Mouse (Mus musculus): ENCODE results near the gene Ints4. TPM values are rescaled to one million over a fixed set of nuclear protein-coding genes. Genes with fewer than 3 reads are reported as not detected.

Ints4 gene
- polyA plus RNA-seq, 1 experiment from 2014 or later: 70.7 TPM

DNA sequence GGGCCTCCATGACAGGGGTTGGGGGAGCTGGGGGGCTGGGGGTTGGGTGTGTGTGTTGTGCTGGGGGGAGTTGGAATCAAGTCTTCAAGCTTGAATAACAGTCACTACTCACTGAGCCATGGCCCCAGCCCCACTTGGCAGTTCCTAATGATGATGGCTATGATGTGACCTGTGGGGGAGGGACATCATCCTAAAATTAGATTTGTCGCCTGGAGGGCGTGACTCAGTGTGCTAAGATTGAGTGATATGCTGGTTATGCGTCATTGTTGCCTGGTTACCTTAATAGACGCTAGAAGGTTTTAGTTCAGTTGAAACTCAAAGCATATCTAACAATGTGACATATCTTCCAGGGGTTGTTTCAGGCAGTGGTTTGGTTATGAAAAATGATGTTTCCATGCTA lies 11.7 kb downstream of the Ints4 start:
- H3K9me3 ChIP-seq (ENCODE audit: control insufficient read depth, low read length): no peaks in the 10 kb centered on the region
- H3K27me3 ChIP-seq (ENCODE audit: control insufficient read depth, insufficient read depth, low read length): no peaks in the 10 kb centered on the region
- no peak overlapping the region for H3K9ac ChIP-seq (ENCODE audit: low read length)
- 96% methylated on average over 4 of the region's 4 CpGs for WGBS
- H3K4me2 ChIP-seq (ENCODE audit: low read depth, severe bottlenecking): no peak overlapping the region
- H3K27ac ChIP-seq (replicated peaks; ENCODE audit: low read depth, low read length): no peak overlapping the region
- DNase-seq (ENCODE audit: low spot score) (no peak), ATAC-seq (ENCODE audit: insufficient number of reproducible peaks, low FRiP score, low TSS enrichment, low read depth) (no peak)
- no peaks in the 10 kb centered on the region for H3K4me1 ChIP-seq (ENCODE audit: control insufficient read depth, insufficient read depth, low read length)
- H3K36me3 ChIP-seq (ENCODE audit: control insufficient read depth, insufficient read depth, low read length): peaks cover 2% of the 10 kb centered on the region; the same call in 1 of the 2 replicates
- H3K4me3 ChIP-seq (ENCODE audit: low read depth, low read length): no peak overlapping the region

DNA sequence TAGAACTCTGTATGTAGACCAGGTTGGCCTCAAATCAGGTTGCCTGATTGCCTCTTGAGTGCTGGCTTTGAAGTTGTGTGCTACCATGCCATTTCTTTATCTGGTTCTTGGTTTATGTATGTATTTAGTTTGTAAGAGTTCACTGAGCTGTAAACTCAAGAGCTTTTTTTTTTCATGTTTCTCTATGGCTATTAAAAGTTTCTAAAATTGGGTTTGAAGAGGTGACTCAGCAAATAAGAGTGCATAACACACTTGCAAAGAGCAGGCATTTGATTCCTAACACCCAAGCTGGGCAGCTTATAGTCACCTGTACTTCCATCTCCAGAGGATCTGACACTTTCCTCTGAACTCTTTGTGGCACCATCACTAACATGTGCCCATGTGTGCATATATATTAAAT lies 14.3 kb downstream of the Ints4 start:
- Histone ChIP-seq H3K4me3 (ENCODE audit: low read depth, low read length) (no peak overlapping the region), H3K4me2 (ENCODE audit: low read depth, severe bottlenecking) (no peak overlapping the region)

DNA sequence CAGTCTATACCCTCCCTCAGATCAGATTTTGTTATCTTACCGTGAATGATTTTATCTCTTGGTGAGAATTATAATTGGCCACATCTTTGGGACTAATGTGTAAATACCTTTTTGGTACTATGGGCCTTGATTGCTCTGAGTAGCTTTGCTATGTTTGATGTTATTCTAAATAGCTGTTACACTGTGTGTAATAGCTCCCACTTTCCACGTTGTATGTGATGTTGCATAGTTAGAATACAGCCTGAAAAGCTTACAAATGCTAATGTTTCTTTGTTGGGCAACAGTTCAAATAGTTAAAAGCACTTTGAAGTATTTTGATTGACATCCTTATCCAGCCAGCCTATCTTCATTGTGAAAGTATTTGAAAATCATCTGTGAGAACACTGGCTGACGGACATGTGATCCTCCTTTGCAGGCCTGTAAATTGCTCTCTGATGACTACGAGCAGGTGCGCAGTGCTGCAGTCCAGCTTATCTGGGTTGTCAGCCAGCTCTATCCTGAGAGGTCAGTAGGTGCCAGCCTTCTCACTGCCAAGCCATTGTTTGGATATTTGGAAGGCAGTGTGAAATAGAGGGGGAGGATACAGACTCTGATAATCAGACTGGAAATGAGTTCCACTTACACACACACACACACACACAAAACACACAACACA lies 19.9 kb downstream of the Ints4 start:
- Histone ChIP-seq H3K36me3 (ENCODE audit: control insufficient read depth, insufficient read depth, low read length) (peaks cover 2% of the 10 kb centered on the region; the same call in 1 of the 2 replicates), H3K4me1 (ENCODE audit: control insufficient read depth, insufficient read depth, low read length) (no peaks in the 10 kb centered on the region), H3K4me3 (ENCODE audit: low read depth, low read length) (no peak overlapping the region), H3K27me3 (ENCODE audit: control insufficient read depth, insufficient read depth, low read length) (no peaks in the 10 kb centered on the region), H3K9me3 (ENCODE audit: control insufficient read depth, low read length) (no peaks in the 10 kb centered on the region), H3K4me2 (ENCODE audit: low read depth, severe bottlenecking) (no peak overlapping the region), H3K27ac (replicated peaks; ENCODE audit: low read depth, low read length) (no peak overlapping the region), H3K9ac (ENCODE audit: low read length) (no peak overlapping the region)
- DNase-seq (ENCODE audit: low spot score): no peak
- WGBS: 90% methylated on average over 5 of the region's 5 CpGs
- no peak for ATAC-seq (ENCODE audit: insufficient number of reproducible peaks, low FRiP score, low TSS enrichment, low read depth)

More for the DNA sequence above, 14.3 kb downstream of the Ints4 start:
- peaks cover 2% of the 10 kb centered on the region; the same call in 1 of the 2 replicates for H3K36me3 ChIP-seq (ENCODE audit: control insufficient read depth, insufficient read depth, low read length)
- no peaks in the 10 kb centered on the region for H3K4me1 ChIP-seq (ENCODE audit: control insufficient read depth, insufficient read depth, low read length)
- H3K9me3 ChIP-seq (ENCODE audit: control insufficient read depth, low read length): no peaks in the 10 kb centered on the region
- no peak for DNase-seq (ENCODE audit: low spot score)
- ATAC-seq (ENCODE audit: insufficient number of reproducible peaks, low FRiP score, low TSS enrichment, low read depth): no peak
- H3K9ac ChIP-seq (ENCODE audit: low read length): no peak overlapping the region
- H3K27me3 ChIP-seq (ENCODE audit: control insufficient read depth, insufficient read depth, low read length): no peaks in the 10 kb centered on the region
- no peak overlapping the region for H3K27ac ChIP-seq (replicated peaks; ENCODE audit: low read depth, low read length)

DNA sequence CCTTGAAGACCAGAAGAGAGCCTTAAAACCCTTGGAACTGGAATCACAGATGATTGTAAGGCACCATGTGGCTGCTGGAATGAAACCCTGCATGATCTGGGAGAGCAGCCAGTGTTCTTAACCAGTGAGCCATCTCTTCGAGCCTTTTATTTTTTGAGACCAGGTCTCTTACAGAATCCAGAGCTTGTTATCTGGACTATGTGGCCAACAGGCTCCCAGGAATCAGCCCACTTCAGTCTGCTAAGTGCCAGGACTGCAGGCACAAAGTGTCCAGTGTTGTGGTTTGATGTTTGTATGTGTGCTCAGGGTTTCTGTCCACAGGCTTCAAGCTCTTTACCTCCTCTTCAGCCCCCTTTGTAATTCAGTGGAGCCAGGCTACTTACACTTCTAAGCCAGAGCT lies 34.0 kb downstream of the Ints4 start:
- Histone ChIP-seq H3K9me3 (ENCODE audit: control insufficient read depth, low read length) (no peaks in the 10 kb centered on the region), H3K27ac (replicated peaks; ENCODE audit: low read depth, low read length) (no peak overlapping the region), H3K9ac (ENCODE audit: low read length) (no peak overlapping the region), H3K4me3 (ENCODE audit: low read depth, low read length) (no peak overlapping the region), H3K36me3 (ENCODE audit: control insufficient read depth, insufficient read depth, low read length) (peaks cover 11% of the 10 kb centered on the region), H3K4me1 (ENCODE audit: control insufficient read depth, insufficient read depth, low read length) (no peaks in the 10 kb centered on the region), H3K4me2 (ENCODE audit: low read depth, severe bottlenecking) (no peak overlapping the region), H3K27me3 (ENCODE audit: control insufficient read depth, insufficient read depth, low read length) (no peaks in the 10 kb centered on the region)
- 84% methylated on average over 1 of the region's 1 CpGs for WGBS
- no peak for ATAC-seq (ENCODE audit: insufficient number of reproducible peaks, low FRiP score, low TSS enrichment, low read depth)
- no peak for DNase-seq (ENCODE audit: low spot score)

DNA sequence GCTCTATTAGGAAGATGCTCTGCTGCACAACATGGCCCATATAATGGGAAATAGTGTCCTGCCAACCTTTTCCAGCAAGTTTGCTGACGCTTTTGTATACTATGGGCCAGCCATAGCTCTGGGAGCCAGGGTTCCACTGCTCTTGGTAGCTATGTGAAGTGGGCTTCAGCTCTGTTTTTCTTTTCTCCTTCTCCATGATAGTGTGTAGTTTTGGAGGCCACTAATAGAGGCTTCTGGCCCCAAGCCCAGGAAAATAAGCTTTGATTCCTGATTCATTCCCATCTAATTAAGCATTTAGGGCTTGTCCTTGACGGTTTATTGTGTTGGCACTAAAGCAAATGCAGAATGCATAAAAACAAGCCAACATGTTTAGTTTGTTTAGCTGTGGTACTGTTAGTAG lies 39.2 kb downstream of the Ints4 start:
- H3K4me2 ChIP-seq (ENCODE audit: low read depth, severe bottlenecking): no peak overlapping the region
- H3K9ac ChIP-seq (ENCODE audit: low read length): no peak overlapping the region
- H3K4me3 ChIP-seq (ENCODE audit: low read depth, low read length): no peak overlapping the region
- 86% methylated on average over 2 of the region's 2 CpGs for WGBS
- H3K27me3 ChIP-seq (ENCODE audit: control insufficient read depth, insufficient read depth, low read length): no peaks in the 10 kb centered on the region
- ATAC-seq (ENCODE audit: insufficient number of reproducible peaks, low FRiP score, low TSS enrichment, low read depth): no peak
- no peak overlapping the region for H3K27ac ChIP-seq (replicated peaks; ENCODE audit: low read depth, low read length)
- peaks cover 17% of the 10 kb centered on the region for H3K36me3 ChIP-seq (ENCODE audit: control insufficient read depth, insufficient read depth, low read length)
- no peak for DNase-seq (ENCODE audit: low spot score)
- H3K9me3 ChIP-seq (ENCODE audit: control insufficient read depth, low read length): no peaks in the 10 kb centered on the region
- no peaks in the 10 kb centered on the region for H3K4me1 ChIP-seq (ENCODE audit: control insufficient read depth, insufficient read depth, low read length)

DNA sequence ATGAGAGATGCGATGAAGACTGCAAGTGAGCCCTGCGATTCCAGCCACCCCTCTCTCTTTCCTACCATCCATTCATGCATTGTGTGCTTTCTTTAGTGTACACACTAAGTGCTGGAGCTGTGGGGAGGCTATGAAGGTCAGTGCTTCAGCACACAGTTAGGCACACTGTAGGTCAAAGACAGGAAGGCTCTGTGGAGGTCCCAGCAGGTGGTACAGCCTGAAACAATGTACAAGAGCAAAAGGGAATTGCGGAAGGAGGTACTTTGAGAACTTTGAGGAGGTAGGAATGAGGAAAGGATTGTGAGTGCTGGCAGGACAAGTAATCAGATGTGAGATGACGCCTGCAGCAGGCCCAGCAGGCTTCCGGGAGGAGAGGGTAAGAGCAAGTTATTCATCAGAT lies 54.8 kb downstream of the Ints4 start:
- Histone ChIP-seq H3K27ac (replicated peaks; ENCODE audit: low read depth, low read length) (no peak overlapping the region), H3K4me2 (ENCODE audit: low read depth, severe bottlenecking) (no peak overlapping the region)
- WGBS: 83% methylated on average over 5 of the region's 5 CpGs

DNA sequence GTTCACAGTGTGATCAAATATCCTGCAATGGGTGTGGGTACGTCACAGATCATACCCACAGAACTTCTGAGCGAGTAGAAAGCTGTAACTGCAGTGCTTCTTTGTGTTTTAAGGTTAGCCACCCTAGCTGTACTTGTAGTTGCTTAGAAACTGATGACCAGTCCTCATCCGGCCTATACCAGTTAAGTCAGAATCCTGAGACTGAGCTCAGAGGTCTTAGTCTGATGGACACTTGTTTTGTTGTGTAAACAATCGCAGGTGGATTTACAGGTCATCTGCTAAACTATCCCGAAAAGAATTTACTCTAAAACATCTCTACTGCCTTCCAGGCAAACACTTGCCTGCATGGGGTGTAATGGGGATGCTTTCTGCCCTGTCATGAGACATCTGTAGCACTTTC lies 55.8 kb downstream of the Ints4 start:
- ATAC-seq (ENCODE audit: insufficient number of reproducible peaks, low FRiP score, low TSS enrichment, low read depth) (no peak), DNase-seq (ENCODE audit: low spot score) (no peak)
- peaks cover 14% of the 10 kb centered on the region for H3K36me3 ChIP-seq (ENCODE audit: control insufficient read depth, insufficient read depth, low read length)
- no peak overlapping the region for H3K9ac ChIP-seq (ENCODE audit: low read length)
- H3K4me2 ChIP-seq (ENCODE audit: low read depth, severe bottlenecking): no peak overlapping the region
- no peaks in the 10 kb centered on the region for H3K4me1 ChIP-seq (ENCODE audit: control insufficient read depth, insufficient read depth, low read length)
- 96% methylated on average over 5 of the region's 5 CpGs for WGBS
- H3K4me3 ChIP-seq (ENCODE audit: low read depth, low read length): no peak overlapping the region
- no peaks in the 10 kb centered on the region for H3K27me3 ChIP-seq (ENCODE audit: control insufficient read depth, insufficient read depth, low read length)
- H3K9me3 ChIP-seq (ENCODE audit: control insufficient read depth, low read length): no peaks in the 10 kb centered on the region
- no peak overlapping the region for H3K27ac ChIP-seq (replicated peaks; ENCODE audit: low read depth, low read length)

More for the DNA sequence above, 54.8 kb downstream of the Ints4 start:
- no peak overlapping the region for H3K9ac ChIP-seq (ENCODE audit: low read length)
- peaks cover 17% of the 10 kb centered on the region; the same call in 1 of the 2 replicates for H3K36me3 ChIP-seq (ENCODE audit: control insufficient read depth, insufficient read depth, low read length)
- ATAC-seq (ENCODE audit: insufficient number of reproducible peaks, low FRiP score, low TSS enrichment, low read depth) (no peak), DNase-seq (ENCODE audit: low spot score) (no peak)
- no peaks in the 10 kb centered on the region for H3K4me1 ChIP-seq (ENCODE audit: control insufficient read depth, insufficient read depth, low read length)
- H3K4me3 ChIP-seq (ENCODE audit: low read depth, low read length): no peak overlapping the region
- no peaks in the 10 kb centered on the region for H3K9me3 ChIP-seq (ENCODE audit: control insufficient read depth, low read length)
- no peaks in the 10 kb centered on the region for H3K27me3 ChIP-seq (ENCODE audit: control insufficient read depth, insufficient read depth, low read length)

DNA sequence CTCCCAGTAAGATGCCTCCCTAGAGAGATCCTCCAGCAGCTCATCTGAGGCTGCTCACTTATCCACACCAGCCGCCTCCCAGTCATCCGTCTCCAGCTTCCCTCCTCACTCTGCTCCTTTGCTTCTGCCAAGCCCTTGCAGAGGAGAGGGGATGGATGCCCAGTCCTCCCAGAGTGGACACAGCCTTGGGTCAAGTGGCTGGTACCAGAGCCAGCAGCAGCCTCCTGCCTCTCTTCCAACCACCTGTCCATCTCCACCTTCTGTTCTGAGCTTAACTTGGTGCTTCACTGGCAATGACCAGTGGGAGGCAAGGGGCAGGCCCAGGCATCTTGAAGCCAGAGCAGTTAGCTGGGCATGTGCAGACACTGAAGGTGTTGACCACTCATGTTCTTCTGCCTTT lies 65.7 kb downstream of the Ints4 start:
- 75% methylated on average over 2 of the region's 2 CpGs for WGBS
- H3K4me1 ChIP-seq (ENCODE audit: control insufficient read depth, insufficient read depth, low read length): no peaks in the 10 kb centered on the region
- ATAC-seq (ENCODE audit: insufficient number of reproducible peaks, low FRiP score, low TSS enrichment, low read depth): no peak

DNA sequence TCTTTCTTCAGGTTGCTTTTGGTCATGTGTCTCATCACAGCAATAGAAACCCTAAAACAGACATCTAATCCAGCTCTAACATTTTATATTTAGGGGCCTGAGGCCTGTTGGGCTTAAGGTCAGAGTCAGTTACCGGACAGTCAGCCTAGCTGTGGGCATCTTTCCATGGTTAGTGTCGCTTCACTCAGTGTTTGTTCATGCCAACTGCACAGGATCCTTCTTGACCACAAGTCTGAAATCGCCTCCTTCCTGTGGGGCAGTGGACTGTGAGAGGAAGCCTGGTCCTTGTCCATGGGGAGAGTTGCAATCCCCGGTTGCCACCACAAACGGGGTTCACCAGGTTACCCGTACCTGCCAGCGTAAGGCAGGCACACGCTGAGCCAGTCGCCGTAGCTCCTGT lies 68.5 kb downstream of the Ints4 start:
- DNase-seq (ENCODE audit: low spot score) (no peak), ATAC-seq (ENCODE audit: insufficient number of reproducible peaks, low FRiP score, low TSS enrichment, low read depth) (no peak)
- H3K4me2 ChIP-seq (ENCODE audit: low read depth, severe bottlenecking): no peak overlapping the region
- H3K36me3 ChIP-seq (ENCODE audit: control insufficient read depth, insufficient read depth, low read length): no peaks in the 10 kb centered on the region
- no peak overlapping the region for H3K9ac ChIP-seq (ENCODE audit: low read length)
- H3K4me1 ChIP-seq (ENCODE audit: control insufficient read depth, insufficient read depth, low read length): no peaks in the 10 kb centered on the region
- H3K27ac ChIP-seq (replicated peaks; ENCODE audit: low read depth, low read length): no peak overlapping the region
- 96% methylated on average over 10 of the region's 10 CpGs for WGBS
- H3K27me3 ChIP-seq (ENCODE audit: control insufficient read depth, insufficient read depth, low read length): no peaks in the 10 kb centered on the region
- H3K9me3 ChIP-seq (ENCODE audit: control insufficient read depth, low read length): no peaks in the 10 kb centered on the region
- no peak overlapping the region for H3K4me3 ChIP-seq (ENCODE audit: low read depth, low read length)

More for the DNA sequence above, 65.7 kb downstream of the Ints4 start:
- H3K9ac ChIP-seq (ENCODE audit: low read length): no peak overlapping the region
- H3K9me3 ChIP-seq (ENCODE audit: control insufficient read depth, low read length): no peaks in the 10 kb centered on the region
- no peak for DNase-seq (ENCODE audit: low spot score)
- no peak overlapping the region for H3K4me2 ChIP-seq (ENCODE audit: low read depth, severe bottlenecking)
- no peaks in the 10 kb centered on the region for H3K36me3 ChIP-seq (ENCODE audit: control insufficient read depth, insufficient read depth, low read length)
- no peaks in the 10 kb centered on the region for H3K27me3 ChIP-seq (ENCODE audit: control insufficient read depth, insufficient read depth, low read length)
- no peak overlapping the region for H3K4me3 ChIP-seq (ENCODE audit: low read depth, low read length)
- H3K27ac ChIP-seq (replicated peaks; ENCODE audit: low read depth, low read length): no peak overlapping the region

Data from limb, embryonic 11.5 days (tissue).